Mouse (Mus musculus) frontal cortex, postnatal 10 days (tissue): ENCODE measurements around the gene Znfx1.

Experiments
- DNase-seq, 2 experiments: peaks; one replicate each; pipeline ENCODE4 v3.0.0; 2022; ENCODE audit warnings: low spot score in 2 of 2, mixed read lengths in 1 of 2

The Znfx1 gene

GRCm38 (mm10) chr2:167071641-167072601 lies 9.1 kb upstream of the Znfx1 start:
- DNase-seq: peak; percentile 87 to 94

GRCm38 (mm10) chr2:167071266-167071640 lies 8.4 kb upstream of the Znfx1 start:
- DNase-seq: no peak

GRCm38 (mm10) chr2:167070341-167070740 lies 7.5 kb upstream of the Znfx1 start:
- no peak for DNase-seq

GRCm38 (mm10) chr2:167067575-167067974 lies 4.8 kb upstream of the Znfx1 start:
- DNase-seq: no peak

- no peak for DNase-seq
These were observed 4.0 kb upstream of the Znfx1 start for GRCm38 (mm10) chr2:167066528-167067516.

GRCm38 (mm10) chr2:167066031-167066430 lies 3.2 kb upstream of the Znfx1 start:
- DNase-seq: no peak

GRCm38 (mm10) chr2:167064601-167065295 lies 1.9 kb upstream of the Znfx1 start:
- DNase-seq: no peak

- no peak for DNase-seq
These were observed 1.2 kb upstream of the Znfx1 start for GRCm38 (mm10) chr2:167063906-167064496.

- DNase-seq: peak; percentile 83 to 88
These were observed 311 bp downstream of the Znfx1 start for GRCm38 (mm10) chr2:167062497-167062911.

- no peak for DNase-seq
These were observed 1.3 kb downstream of the Znfx1 start for GRCm38 (mm10) chr2:167061381-167062034.

- DNase-seq: no peak
These were observed 2.1 kb downstream of the Znfx1 start for GRCm38 (mm10) chr2:167060761-167061160.

- DNase-seq: no peak
These were observed 2.5 kb downstream of the Znfx1 start for GRCm38 (mm10) chr2:167060360-167060759.

- no peak for DNase-seq
These were observed 2.9 kb downstream of the Znfx1 start for GRCm38 (mm10) chr2:167059960-167060359.

- DNase-seq: no peak
These were observed 3.3 kb downstream of the Znfx1 start for GRCm38 (mm10) chr2:167059536-167059935.

GRCm38 (mm10) chr2:167058814-167059387 lies 3.9 kb downstream of the Znfx1 start:
- DNase-seq: no peak

- DNase-seq: no peak
These were observed 4.6 kb downstream of the Znfx1 start for GRCm38 (mm10) chr2:167058201-167058600.

GRCm38 (mm10) chr2:167056942-167057323 lies 5.9 kb downstream of the Znfx1 start:
- DNase-seq: no peak

GRCm38 (mm10) chr2:167056210-167056941 lies 6.4 kb downstream of the Znfx1 start:
- DNase-seq: no peak

- no peak for DNase-seq
These were observed 7.4 kb downstream of the Znfx1 start for GRCm38 (mm10) chr2:167055386-167055785.
